Mouse (Mus musculus): ENCODE results near the gene Csf2ra. TPM values are rescaled to one million over a fixed set of nuclear protein-coding genes. Genes with fewer than 3 reads are reported as not detected.
"Not testable (repeated sequence)": the region's sequence is repeated elsewhere in the genome, so short reads cannot be mapped to it uniquely, and the experiment has no call there.

Csf2ra gene
- polyA plus RNA-seq (2014; fragmentation: Nextera tagmentation; extraction: Ambion mirVana): 57.1 and 73.5 TPM in 2 replicates

DNA sequence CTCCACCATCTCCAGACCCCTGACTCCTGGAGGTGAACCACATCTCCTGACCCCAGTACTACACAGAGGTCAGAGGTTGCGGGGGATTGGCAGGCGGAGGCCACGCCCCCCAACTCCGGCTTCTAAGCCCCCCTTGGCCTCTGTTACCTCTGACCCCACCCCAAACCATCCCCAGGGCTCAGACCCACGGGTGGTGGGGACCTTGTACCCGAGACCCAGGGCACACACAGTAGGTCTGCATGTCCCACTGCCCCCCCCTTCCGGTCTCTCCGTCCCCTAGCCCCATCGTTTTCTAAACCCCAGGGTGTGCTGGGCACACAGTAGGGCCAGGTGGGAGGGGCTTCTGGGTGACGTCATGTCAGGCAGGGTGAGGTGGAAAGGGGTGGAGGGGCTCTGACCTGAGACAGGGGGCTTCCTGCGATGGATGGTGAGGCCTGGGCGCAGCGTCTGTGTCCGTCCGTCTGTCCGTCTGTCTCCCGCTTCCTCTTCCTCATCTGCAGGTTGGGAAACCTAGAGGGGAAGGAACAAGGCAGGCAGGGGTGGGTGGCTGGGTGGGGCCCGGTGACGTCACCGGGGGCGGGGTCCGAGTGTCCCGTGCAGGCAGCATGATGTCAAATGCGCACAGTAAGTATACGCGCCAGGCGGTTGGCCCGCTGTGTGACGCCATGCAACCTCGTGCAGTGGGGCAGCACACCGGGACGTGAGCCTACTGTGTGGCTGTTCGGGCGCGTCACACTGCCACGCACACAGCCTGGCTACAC lies at the start of gene Csf2ra:
Gene Csf2ra, minus strand, starts transcription at position 489 of the 761 bp plus-strand sequence.
- Histone ChIP-seq H3K4me1 (ENCODE audit: control insufficient read depth, insufficient read depth, low read length) (no peaks in the 10 kb centered on the region), H3K4me3 (ENCODE audit: low read depth, low read length) (peak within 1 kb of the TSS; percentile 55), H3K27me3 (ENCODE audit: control insufficient read depth, insufficient read depth, low read length) (no peaks in the 10 kb centered on the region), H3K9ac (replicated peaks; ENCODE audit: low read depth, low read length) (peak within 1 kb of the TSS; percentile 47), H3K9me3 (ENCODE audit: control insufficient read depth, low read length) (no peaks in the 10 kb centered on the region), H3K27ac (ENCODE audit: low read depth, low read length) (peak within 1 kb of the TSS; percentile 95), H3K36me3 (ENCODE audit: control insufficient read depth, insufficient read depth, low read length) (no peaks in the 10 kb centered on the region), H3K4me2 (ENCODE audit: low read depth, low read length) (peak within 1 kb of the TSS; percentile 54)
- 56% methylated on average over 28 of the region's 36 CpGs for WGBS
- no peak for ATAC-seq (ENCODE audit: low read depth)

DNA sequence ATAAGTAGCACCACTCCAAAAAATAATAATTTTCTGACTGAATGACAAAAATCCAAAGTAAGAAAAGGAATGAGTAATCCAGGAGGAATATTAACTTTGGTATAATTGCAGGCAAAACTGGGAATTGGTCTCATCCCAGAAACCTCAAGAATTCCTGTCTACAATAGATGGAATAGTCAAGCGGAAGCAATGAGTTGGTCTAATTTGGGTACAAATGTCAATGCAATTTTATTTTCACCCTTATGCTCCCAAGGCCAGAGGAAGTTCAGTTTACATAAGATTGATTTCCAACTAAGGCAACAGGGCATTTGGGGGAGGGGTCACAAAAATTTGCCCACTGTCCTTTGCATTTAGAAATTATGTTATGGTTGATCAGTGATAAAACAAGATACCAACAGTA lies 47.2 kb upstream of the Csf2ra start:
- Histone ChIP-seq H3K27ac (ENCODE audit: low read depth, low read length) (no peak overlapping the region), H3K4me2 (ENCODE audit: low read depth, low read length) (no peak overlapping the region), H3K9ac (replicated peaks; ENCODE audit: low read depth, low read length) (no peak overlapping the region), H3K4me1 (ENCODE audit: control insufficient read depth, insufficient read depth, low read length) (no peaks in the 10 kb centered on the region), H3K4me3 (ENCODE audit: low read depth, low read length) (no peak overlapping the region), H3K9me3 (ENCODE audit: control insufficient read depth, low read length) (no peaks in the 10 kb centered on the region), H3K36me3 (ENCODE audit: control insufficient read depth, insufficient read depth, low read length) (no peaks in the 10 kb centered on the region), H3K27me3 (ENCODE audit: control insufficient read depth, insufficient read depth, low read length) (no peaks in the 10 kb centered on the region)
- 91% methylated on average over 1 of the region's 1 CpGs for WGBS
- ATAC-seq (ENCODE audit: low read depth): no peak

DNA sequence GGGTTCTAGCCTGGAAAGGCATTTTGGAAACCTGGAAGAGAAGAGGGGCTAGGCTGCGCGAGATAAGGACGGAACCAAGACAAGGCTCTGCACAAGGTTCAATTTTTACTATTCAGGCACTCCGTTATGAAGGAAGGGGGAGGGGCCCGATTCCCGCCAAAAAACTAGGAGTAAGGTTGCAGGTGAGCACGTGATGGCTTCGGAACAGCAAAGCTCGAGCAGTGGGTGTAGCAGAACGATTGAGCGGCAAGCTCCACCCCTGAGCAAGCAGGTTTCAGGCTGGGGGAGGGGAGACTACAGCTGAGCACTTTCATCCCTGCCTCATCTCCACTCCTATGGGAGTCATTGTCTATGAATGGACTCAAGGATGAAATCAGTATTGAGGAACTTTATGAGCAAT lies 40.9 kb upstream of the Csf2ra start:
- not testable (repeated sequence) for H3K27ac ChIP-seq (ENCODE audit: low read depth, low read length); H3K4me1 ChIP-seq (ENCODE audit: control insufficient read depth, insufficient read depth, low read length); ATAC-seq (ENCODE audit: low read depth); H3K27me3 ChIP-seq (ENCODE audit: control insufficient read depth, insufficient read depth, low read length); H3K9me3 ChIP-seq (ENCODE audit: control insufficient read depth, low read length); H3K4me2 ChIP-seq (ENCODE audit: low read depth, low read length); H3K36me3 ChIP-seq (ENCODE audit: control insufficient read depth, insufficient read depth, low read length); H3K4me3 ChIP-seq (ENCODE audit: low read depth, low read length); H3K9ac ChIP-seq (replicated peaks; ENCODE audit: low read depth, low read length)
- WGBS: 34% methylated on average over 11 of the region's 11 CpGs

DNA sequence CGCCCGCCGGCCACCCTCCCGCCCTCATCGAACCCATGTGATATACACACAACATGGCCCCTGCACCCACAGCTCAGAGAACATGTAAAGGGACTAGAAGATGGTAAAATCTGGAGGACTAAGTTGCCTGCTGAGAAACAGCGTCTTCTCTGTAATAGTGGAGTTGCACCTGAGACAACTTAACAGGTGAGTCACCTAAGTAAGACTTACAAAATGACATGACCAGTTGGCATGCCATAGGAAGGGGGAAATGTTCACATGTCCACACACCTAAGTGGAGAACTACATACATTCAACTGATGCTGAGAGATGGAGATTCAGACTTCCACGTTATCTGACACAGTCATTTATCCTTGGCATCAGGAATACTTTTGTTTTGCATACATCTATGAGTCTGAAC lies 38.9 kb upstream of the Csf2ra start:
- Histone ChIP-seq H3K4me3 (ENCODE audit: low read depth, low read length) (no peak overlapping the region), H3K9ac (replicated peaks; ENCODE audit: low read depth, low read length) (no peak overlapping the region), H3K4me1 (ENCODE audit: control insufficient read depth, insufficient read depth, low read length) (no peaks in the 10 kb centered on the region), H3K27me3 (ENCODE audit: control insufficient read depth, insufficient read depth, low read length) (no peaks in the 10 kb centered on the region), H3K27ac (ENCODE audit: low read depth, low read length) (no peak overlapping the region), H3K36me3 (ENCODE audit: control insufficient read depth, insufficient read depth, low read length) (no peaks in the 10 kb centered on the region), H3K9me3 (ENCODE audit: control insufficient read depth, low read length) (no peaks in the 10 kb centered on the region), H3K4me2 (ENCODE audit: low read depth, low read length) (no peak overlapping the region)
- no peak for ATAC-seq (ENCODE audit: low read depth)
- WGBS: 22% methylated on average over 7 of the region's 7 CpGs

DNA sequence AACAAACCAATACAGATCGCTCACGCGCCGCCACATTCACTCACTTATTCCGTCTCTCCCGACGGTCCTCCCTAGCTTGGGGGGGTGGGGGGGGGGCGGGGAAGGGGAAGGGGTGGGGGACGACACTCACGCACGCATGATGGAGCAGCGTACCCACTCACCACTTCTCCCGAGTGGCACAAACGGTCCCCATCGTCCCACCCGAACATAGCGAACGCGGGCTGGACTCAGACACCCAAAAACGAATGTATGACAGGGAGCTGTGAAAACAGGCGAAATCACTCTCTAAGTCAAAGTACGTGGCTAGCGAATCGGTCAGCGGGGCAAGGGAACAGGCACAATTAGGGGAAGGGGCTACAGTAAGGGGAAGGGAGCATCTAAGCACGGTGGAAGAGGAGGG lies 38.4 kb upstream of the Csf2ra start:
- no peak overlapping the region for H3K9ac ChIP-seq (replicated peaks; ENCODE audit: low read depth, low read length)
- 5% methylated on average over 23 of the region's 26 CpGs for WGBS

DNA sequence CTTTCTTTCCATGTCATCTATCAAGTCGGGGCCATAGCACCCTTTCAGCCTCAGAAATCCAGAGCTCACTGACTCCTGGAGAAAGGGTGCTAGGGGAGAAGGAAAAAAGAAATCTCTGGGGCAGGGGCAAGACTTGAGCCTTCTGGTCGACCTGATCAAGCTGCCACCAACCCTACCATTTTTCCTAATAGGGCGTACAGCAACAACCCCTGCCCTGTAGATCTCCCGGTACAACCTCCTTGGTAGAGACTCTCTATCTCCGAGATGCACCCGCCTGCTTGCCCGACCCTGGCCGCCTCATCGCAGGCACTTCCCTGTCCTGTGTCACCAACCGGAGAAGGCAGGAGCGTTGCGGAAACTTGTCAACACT lies 38.0 kb upstream of the Csf2ra start:
- H3K9me3 ChIP-seq (ENCODE audit: control insufficient read depth, low read length): no peaks in the 10 kb centered on the region
- no peak for ATAC-seq (ENCODE audit: low read depth)
- no peak overlapping the region for H3K4me3 ChIP-seq (ENCODE audit: low read depth, low read length)
- H3K27ac ChIP-seq (ENCODE audit: low read depth, low read length): no peak overlapping the region
- H3K4me2 ChIP-seq (ENCODE audit: low read depth, low read length): no peak overlapping the region
- H3K36me3 ChIP-seq (ENCODE audit: control insufficient read depth, insufficient read depth, low read length): no peaks in the 10 kb centered on the region
- H3K4me1 ChIP-seq (ENCODE audit: control insufficient read depth, insufficient read depth, low read length): no peaks in the 10 kb centered on the region
- H3K27me3 ChIP-seq (ENCODE audit: control insufficient read depth, insufficient read depth, low read length): no peaks in the 10 kb centered on the region
- no peak overlapping the region for H3K9ac ChIP-seq (replicated peaks; ENCODE audit: low read depth, low read length)
- WGBS: 4% methylated on average over 12 of the region's 12 CpGs

More for the DNA sequence above, 38.4 kb upstream of the Csf2ra start:
- Histone ChIP-seq H3K9me3 (ENCODE audit: control insufficient read depth, low read length) (no peaks in the 10 kb centered on the region), H3K27me3 (ENCODE audit: control insufficient read depth, insufficient read depth, low read length) (no peaks in the 10 kb centered on the region), H3K4me1 (ENCODE audit: control insufficient read depth, insufficient read depth, low read length) (no peaks in the 10 kb centered on the region), H3K36me3 (ENCODE audit: control insufficient read depth, insufficient read depth, low read length) (no peaks in the 10 kb centered on the region), H3K27ac (ENCODE audit: low read depth, low read length) (no peak overlapping the region), H3K4me2 (ENCODE audit: low read depth, low read length) (no peak overlapping the region), H3K4me3 (ENCODE audit: low read depth, low read length) (no peak overlapping the region)
- ATAC-seq (ENCODE audit: low read depth): no peak

DNA sequence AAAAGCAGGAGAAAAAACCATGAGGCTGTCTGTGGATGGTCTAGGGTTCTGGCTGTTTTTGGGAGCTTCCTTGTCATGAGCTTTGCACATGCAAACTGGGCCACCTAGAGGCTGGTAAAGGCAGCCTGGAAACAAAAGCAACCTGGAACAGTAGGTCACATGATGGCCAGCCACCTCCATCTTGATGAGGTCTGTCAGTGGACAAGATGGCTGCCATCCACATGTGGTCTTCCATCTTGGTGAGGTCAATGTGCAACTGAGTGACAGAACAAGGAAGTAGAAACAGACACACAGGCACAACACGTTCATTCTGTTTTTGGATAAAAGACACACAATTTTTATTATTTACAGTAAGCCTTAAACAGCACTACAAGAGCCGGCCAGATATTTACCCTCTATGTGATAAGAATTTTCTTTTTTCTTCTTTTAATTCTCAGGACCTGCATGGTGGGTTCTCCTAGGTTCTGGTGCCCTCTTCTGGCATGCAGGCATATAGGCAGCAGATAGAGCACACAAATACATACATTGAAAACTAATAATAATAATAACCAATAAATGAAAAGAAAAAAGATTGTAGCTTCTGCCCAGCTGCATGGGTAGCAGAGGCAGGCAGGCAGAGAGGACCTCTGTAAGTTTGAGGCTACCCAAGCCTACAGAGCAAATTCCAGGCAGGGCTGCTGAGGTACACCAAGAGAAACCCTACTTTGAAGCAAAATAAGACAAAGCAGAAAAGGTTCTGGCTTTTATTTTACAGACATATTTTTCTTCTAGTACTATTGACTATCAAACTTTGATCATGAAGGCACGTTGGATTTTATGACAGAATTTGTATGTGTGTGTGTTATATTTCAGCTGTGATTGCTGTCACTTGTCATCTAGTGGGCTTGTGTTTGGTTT lies 37.4 kb upstream of the Csf2ra start:
- no peak overlapping the region for H3K9ac ChIP-seq (replicated peaks; ENCODE audit: low read depth, low read length)
- H3K27ac ChIP-seq (ENCODE audit: low read depth, low read length): no peak overlapping the region
- no peaks in the 10 kb centered on the region for H3K4me1 ChIP-seq (ENCODE audit: control insufficient read depth, insufficient read depth, low read length)
- H3K27me3 ChIP-seq (ENCODE audit: control insufficient read depth, insufficient read depth, low read length): no peaks in the 10 kb centered on the region
- no peaks in the 10 kb centered on the region for H3K9me3 ChIP-seq (ENCODE audit: control insufficient read depth, low read length)
- no peak overlapping the region for H3K4me2 ChIP-seq (ENCODE audit: low read depth, low read length)
- no peak overlapping the region for H3K4me3 ChIP-seq (ENCODE audit: low read depth, low read length)
- peak; percentile 59 for ATAC-seq (ENCODE audit: low read depth)
- 32% methylated on average over 3 of the region's 3 CpGs for WGBS
- no peaks in the 10 kb centered on the region for H3K36me3 ChIP-seq (ENCODE audit: control insufficient read depth, insufficient read depth, low read length)

DNA sequence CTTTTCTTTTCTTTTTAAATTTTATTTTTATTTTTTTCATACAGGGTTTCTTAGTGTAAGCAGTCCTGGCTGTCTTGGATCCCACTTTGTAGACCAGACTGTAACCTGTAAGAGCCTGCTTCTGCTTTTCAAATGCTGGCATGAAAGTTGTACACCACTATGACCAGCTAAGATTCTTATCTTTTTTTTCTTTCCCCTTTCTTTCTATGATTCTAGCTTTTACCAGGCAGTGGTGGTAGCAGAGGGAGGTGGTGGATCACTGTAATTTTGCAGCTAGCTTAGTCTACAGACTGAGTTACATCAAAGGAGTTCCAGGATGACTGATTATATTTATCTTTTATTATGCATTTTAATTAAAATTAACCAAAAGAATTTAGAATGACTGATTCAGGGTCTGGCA lies 36.7 kb upstream of the Csf2ra start:
- no peak for ATAC-seq (ENCODE audit: low read depth)

DNA sequence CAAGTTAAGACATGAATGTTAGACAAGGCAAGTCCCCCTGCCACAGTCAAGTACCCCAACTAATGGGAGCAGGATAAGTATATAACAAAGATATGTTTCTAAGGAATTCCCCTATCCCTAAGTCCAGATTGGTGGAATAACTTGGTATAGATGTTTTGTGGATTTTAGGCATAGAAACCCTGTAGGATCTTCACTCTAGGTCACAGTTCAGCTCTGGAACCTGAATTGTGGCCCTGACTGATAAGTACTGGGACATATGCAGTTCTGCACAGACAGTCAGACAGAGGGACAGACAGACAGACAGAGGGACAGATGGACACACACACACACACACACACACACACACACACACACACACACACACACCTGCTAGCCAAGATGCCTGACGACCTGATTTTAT lies 36.0 kb upstream of the Csf2ra start:
- Histone ChIP-seq H3K4me2 (ENCODE audit: low read depth, low read length) (no peak overlapping the region), H3K27me3 (ENCODE audit: control insufficient read depth, insufficient read depth, low read length) (no peaks in the 10 kb centered on the region), H3K9me3 (ENCODE audit: control insufficient read depth, low read length) (no peaks in the 10 kb centered on the region), H3K9ac (replicated peaks; ENCODE audit: low read depth, low read length) (no peak overlapping the region), H3K36me3 (ENCODE audit: control insufficient read depth, insufficient read depth, low read length) (no peaks in the 10 kb centered on the region), H3K4me1 (ENCODE audit: control insufficient read depth, insufficient read depth, low read length) (no peaks in the 10 kb centered on the region), H3K27ac (ENCODE audit: low read depth, low read length) (no peak overlapping the region), H3K4me3 (ENCODE audit: low read depth, low read length) (no peak overlapping the region)
- ATAC-seq (ENCODE audit: low read depth): no peak
- 88% methylated on average over 1 of the region's 1 CpGs for WGBS

More for the DNA sequence above, 36.7 kb upstream of the Csf2ra start:
- Histone ChIP-seq H3K27ac (ENCODE audit: low read depth, low read length) (no peak overlapping the region), H3K4me3 (ENCODE audit: low read depth, low read length) (no peak overlapping the region), H3K4me1 (ENCODE audit: control insufficient read depth, insufficient read depth, low read length) (no peaks in the 10 kb centered on the region), H3K9ac (replicated peaks; ENCODE audit: low read depth, low read length) (no peak overlapping the region), H3K27me3 (ENCODE audit: control insufficient read depth, insufficient read depth, low read length) (no peaks in the 10 kb centered on the region), H3K4me2 (ENCODE audit: low read depth, low read length) (no peak overlapping the region), H3K36me3 (ENCODE audit: control insufficient read depth, insufficient read depth, low read length) (no peaks in the 10 kb centered on the region), H3K9me3 (ENCODE audit: control insufficient read depth, low read length) (no peaks in the 10 kb centered on the region)
